Mouse (Mus musculus) adrenal gland, postnatal 14 days (tissue): Measurements from ENCODE around the gene Padi1. TPM values are rescaled to one million over a fixed set of nuclear protein-coding genes. Genes with fewer than 3 reads are reported as not detected.
A peak's percentile ranks its signal among the peaks of the same experiment; 100 is the strongest.

Experiments used
- DNase-seq: peaks from one replicate; pipeline ENCODE4 v3.0.0; 2021; ENCODE audit warnings: mixed read lengths
- total RNA-seq: library from RNA; stranded (reverse); gene quantifications from 2 replicates; pipeline ENCODE4 v1.2.3, GENCODE M21; 2021

The Padi1 gene
- total RNA-seq, 1 experiment from 2014 or later = not detected

GRCm38 (mm10) chr4:140860767-140861147 is 15.2 kb upstream of the Padi1 start:
- no peak for DNase-seq

GRCm38 (mm10) chr4:140860125-140860766 is 14.7 kb upstream of the Padi1 start:
- peak; percentile 40 for DNase-seq

DNA sequence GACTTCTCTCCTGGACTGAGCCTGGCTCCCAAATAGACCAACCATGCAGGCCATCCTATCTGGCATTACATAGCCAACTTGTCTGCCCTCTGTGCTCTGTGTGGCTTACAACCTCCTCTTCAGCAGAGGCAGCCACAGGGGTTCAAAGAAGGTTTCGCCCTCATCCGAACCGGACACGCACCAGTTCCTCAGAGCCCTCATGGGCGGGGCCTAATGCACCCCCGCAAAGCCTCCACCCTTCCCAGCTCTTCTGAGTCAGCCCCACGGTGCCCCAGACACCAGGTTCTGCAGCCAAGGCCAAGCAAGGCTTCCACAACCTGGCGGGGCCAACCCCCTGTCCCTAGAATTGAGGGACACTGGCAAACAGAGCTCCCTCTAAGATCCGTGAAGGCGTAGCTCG is 13.7 kb upstream of the Padi1 start:
- no peak for DNase-seq

DNA sequence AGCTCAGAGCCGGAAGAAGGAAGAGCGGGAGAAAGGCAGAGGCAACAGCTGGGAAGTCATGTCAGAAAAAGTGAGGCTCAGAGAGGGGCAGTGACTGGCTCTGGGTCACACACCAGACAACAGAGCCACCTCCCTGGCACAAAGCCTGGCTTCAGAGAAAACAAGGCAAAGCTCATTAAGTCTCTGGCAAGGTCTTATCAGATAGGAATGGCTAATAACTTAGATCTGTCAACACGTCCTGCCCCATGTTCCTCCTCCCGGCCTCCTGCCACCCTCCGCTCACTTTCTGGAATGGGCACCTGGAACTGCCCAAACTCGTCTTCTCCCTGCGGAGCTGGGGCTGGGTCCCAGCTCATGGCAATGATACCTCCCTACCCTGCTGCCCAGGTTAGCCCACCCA is 12.2 kb upstream of the Padi1 start:
- DNase-seq = no peak

- DNase-seq = no peak
Measured at GRCm38 (mm10) chr4:140857041-140857440, 11.5 kb upstream of the Padi1 start.

DNA sequence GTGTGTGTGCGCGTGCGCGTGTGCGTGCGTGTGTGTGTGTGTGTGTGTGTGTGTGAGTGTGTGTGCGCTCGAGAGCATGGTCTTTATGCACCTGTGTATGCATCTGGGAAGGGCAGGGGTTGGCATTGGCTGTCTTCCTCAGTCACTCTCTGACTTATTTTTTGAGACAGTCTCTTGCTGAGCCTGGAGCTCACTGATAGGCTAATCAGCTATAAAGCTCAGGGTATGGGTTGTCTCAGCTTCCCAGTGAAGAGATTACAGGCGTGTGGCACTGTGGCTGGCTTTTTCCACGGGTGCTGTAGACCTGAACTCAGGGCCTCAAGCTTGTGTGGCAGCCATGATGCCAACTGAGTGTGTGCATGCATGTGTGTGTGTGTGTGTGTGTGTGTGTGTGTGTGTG is 9.6 kb upstream of the Padi1 start:
- DNase-seq = no peak

DNA sequence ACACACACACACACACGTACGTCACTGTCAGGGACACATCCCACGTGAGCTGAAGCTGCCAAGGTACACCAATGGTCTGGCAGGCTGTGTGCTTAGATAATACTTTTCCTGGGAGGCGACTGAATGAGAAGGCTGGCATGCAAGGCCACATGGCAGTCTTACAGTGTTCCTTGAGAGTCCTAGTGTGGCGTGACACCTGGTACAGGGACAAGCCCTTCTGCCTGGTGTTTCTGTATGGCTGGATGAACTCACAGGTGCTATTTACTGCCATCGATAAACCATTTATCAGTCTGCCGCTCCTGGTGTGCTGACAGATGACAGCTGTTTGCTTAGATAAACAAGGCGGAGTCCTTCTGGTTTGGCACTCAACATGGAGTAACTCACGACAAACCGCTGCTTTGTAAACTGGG is 8.9 kb upstream of the Padi1 start:
- DNase-seq = peak; percentile 54

DNA sequence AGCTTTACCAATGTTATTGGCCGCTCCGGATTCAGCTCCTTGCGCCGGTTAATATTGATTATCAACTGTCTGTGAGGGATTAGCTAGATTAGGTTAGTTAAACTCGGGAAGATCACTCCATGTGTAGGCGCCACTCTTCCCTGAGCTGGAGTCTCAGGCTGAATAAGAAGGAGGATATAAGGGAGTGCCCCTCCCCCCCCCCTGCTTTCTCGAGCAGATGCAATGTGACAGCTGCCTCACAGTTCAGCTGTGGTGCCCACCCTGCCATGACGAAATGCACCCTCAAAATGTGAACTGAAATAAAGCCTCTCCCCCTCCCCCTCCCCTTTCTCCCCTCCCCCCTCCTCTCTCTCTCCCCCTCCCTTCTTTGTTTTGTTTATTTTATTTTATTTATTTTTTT is 8.0 kb upstream of the Padi1 start:
- DNase-seq = no peak

- DNase-seq = no peak
Measured at GRCm38 (mm10) chr4:140849310-140849709, 3.7 kb upstream of the Padi1 start.

DNA sequence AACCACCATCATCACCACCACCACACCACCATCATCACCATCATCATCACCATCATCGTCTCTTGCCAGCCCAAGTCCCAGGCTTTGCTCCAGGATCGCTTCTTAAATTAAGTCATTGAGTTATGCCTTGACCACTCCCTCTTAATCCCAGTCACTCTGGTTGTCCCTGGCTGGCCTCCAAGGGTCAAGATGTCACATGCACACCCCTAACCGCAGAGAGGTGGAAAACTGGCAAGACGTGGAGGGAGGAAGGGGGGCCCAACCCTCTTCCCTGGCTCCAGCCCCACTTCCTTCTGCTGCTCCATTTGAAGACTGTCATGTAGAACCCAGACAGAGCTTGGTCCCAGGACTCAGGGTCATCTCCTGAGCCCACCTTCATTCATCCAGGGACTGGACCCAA is 587 bp downstream of the Padi1 start:
- no peak for DNase-seq

DNA sequence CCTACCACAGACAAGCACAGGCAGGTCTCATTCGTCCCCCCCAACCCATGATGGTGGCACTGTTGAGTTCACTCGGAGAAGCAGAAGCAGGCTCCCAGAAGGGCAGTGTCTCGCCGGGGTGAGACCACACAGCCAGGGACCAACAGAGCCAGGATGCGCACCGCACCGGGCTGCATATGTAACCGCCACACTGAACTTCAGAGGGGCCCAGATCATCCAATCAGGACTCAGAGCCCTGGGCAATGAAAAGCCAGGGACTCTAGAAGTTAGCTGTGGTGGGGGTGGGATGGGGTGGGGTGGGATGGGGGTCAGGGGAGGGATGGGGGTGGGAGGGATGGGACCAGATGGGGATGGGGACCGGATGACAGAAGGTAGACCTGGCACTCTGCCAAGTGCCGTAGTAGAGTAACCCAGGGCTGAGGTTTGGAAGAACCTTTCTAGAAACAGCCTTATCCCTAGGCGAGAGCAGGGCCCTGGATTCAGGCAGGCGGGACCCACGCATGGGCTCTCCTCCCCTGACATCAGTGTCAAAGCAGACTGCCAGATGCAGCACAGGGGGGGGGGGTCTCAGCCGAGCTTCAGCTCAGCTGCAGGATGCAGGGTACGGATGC is 1.8 kb downstream of the Padi1 start:
- no peak for DNase-seq

DNA sequence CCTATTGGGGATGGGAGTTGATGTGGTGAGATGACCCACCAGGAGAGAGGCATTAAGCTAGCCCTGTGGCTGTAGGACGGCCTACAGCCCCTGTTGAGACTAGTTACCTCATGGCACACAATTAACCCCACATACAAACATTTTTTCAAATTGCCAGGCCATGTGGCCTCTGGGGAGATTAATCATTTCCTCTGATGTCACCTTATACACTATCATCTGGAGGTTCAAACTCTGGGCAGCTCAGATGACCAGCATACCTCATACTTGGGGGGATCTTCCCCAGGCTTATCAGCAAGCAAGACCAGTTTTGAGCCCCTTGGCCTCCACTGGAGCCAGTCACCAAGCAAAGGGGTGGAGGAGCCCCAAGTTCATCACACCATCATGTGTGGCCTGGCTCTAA is 2.7 kb downstream of the Padi1 start:
- DNase-seq = no peak

GRCm38 (mm10) chr4:140837879-140838278 is 7.7 kb downstream of the Padi1 start:
- peak; percentile 91 for DNase-seq

DNA sequence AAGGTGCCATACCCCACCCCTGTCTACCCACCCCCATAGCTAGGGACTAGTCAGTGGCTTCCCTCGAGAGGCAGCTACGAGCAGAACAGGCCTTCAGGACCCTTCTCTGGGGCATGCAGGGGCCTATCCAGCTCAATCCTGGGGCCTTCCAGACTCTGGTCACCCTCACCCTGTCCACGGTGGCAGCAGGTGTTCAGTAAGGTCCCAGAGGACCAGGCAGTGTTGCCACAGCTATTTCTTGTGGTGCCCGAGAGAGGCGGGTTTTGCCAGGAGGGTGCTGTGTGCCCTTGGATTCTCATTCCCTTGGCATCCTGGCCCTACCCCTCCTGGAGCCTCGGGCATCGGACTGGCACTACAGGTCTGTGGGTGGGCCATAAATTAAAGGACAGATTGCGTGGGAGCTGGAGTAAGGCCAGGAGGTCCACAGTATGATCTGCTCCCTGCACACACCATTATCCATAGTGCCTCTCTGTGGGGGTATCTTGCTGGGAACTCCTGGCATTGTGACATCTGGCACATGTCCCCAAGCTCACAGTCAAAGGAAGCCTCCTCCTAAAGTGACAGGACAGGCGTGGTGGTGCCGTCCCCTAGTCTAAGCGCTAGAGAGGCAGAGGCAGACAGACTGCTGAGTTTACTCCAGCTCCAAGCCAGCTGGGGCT is 9.2 kb downstream of the Padi1 start:
- DNase-seq = peak; percentile 66

DNA sequence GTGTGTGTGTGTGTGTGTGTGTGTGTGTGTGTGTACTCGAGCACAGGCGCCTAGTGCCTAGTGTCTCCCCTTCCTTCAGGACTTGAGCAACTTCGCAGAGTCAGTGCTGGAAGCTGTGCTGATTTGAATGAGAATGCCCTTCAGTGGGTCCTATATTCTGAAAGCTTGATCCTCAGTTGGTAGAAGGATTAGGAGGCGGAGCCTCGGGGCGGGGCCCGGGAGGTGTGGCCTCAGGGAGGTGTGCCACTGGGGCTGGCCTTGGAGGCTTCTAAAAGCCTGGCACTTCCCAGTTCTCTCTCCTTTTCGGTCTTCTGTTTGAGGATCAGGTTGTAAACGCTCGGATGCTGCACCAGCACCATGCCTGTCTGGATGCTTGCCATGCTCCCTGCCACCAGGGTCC is 9.9 kb downstream of the Padi1 start:
- peak; percentile 82 for DNase-seq

DNA sequence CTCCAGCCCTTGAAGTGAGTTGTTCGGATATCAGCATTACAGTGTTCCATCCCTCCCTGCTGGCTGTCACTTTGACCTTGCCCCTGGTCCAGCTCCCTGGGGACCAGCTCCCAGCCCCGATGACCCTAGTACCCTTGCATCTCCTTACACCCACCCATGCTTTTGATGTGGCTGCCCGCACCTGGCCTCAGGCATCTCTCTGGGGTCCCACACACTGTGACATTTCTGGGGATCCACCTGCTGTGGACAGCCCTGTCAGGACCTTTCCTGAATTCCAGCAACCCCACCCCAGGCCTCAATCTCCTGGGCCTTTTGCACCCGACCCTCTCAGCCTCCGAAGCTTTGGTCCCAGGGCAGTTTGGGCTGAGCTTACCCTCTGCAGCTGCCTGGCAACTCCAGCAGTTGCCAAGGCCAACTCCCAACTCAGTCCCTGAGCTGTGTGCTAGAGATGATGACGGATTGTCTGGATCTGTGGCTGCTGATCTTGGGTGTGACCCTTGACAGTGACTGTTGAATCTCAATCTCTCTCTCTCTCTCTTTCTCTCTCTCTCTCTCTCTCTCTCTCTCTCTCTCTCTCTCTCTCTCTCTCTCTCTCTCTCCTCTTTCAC is 11.1 kb downstream of the Padi1 start:
- DNase-seq = peak; percentile 63

DNA sequence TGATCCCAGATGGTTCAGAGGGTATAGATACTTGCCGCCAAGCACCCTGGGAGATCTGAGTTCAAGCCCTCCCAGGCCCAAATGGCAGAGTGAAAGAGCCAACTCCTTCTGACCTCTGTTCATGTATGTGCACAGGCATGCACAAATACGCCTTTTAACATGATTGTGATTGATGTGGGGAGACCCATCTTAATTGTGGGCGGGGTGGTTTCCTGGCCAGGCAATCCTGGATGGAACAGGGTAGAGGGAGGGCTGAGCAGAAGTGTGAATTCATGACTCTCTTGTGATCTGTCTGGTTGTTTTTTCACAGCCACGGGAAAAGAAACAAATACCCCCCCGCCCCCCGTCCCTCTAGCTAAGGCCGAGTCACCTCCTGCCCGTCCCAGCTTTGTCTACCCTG is 12.8 kb downstream of the Padi1 start:
- no peak for DNase-seq

DNA sequence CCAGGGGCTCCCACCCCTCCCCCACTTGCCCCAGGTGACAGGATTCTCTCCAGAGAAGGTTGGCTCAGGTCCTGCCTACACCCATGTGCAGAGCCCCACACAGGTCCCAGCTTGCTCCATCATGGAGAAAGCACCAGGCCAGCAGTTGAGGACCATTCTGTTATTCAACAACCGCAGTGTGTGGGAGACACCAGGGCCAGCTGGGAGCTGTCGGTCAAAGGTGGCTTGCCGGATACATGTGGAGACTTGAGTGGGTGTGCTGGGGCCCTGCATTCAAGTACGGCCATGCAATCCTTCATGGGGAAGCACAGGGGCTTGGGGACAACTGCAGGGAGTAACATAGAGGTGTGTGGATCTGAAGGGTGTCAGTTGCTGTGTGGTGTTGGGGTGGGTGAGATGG is 13.8 kb downstream of the Padi1 start:
- no peak for DNase-seq

- no peak for DNase-seq
Measured at GRCm38 (mm10) chr4:140827237-140827636, 18.3 kb downstream of the Padi1 start.

GRCm38 (mm10) chr4:140825942-140826341 is 19.6 kb downstream of the Padi1 start:
- no peak for DNase-seq

- peak; percentile 79 for DNase-seq
Measured at GRCm38 (mm10) chr4:140821988-140822387, 23.6 kb downstream of the Padi1 start.

DNA sequence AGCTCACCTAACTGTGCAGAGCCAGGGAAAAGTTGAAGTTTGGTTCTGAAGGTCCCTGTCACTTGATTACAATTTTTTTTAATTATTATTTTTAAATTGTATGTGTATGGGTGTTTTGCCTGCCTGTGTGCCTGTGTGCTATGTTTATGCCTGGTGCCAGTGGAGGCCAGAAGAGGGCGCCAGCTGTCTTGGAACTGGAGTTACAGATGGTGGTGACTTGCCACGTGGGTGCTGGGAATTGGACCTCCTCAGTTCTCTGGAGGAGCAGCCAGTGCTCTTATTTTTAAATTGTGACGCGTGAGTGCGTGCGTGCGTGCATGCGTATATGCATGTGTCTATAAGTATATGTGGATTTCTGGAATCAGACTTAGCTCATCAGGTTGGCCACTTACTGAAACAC is 28.2 kb downstream of the Padi1 start:
- DNase-seq = no peak
